Mouse (Mus musculus) G1E (cell line): ENCODE results near the gene Pdgfd. TPM values are rescaled to one million over a fixed set of nuclear protein-coding genes. Genes with fewer than 3 reads are reported as not detected.

ENCODE experiments used
- ATAC-seq: 2 replicates; pipeline ENCODE4 v1.8.0; 2016; ENCODE audit warnings: mild to moderate bottlenecking; ENCODE audit not compliant: insufficient number of reproducible peaks, poor library complexity, low FRiP score, severe bottlenecking; ENCODE audit errors: extremely low read depth
- DNase-seq: peaks from one replicate; pipeline ENCODE4 v3.0.0; 2012; ENCODE audit warnings: low spot score
- H3K27me3 ChIP-seq: 2 replicates; pipeline ENCODE4 v1.6.1; 2012; ENCODE audit warnings: mild to moderate bottlenecking, low read length, inconsistent platforms; ENCODE audit not compliant: insufficient read depth
- H3K36me3 ChIP-seq: replicated peaks from 2 replicates; pipeline ENCODE3; 2012; ENCODE audit warnings: mild to moderate bottlenecking, inconsistent platforms
- H3K4me1 ChIP-seq: 2 replicates; pipeline ENCODE4 v1.6.1; 2012; ENCODE audit warnings: low read depth, low read length, inconsistent platforms, mixed read lengths; ENCODE audit not compliant: insufficient read depth
- H3K4me3 ChIP-seq: 2 replicates; pipeline ENCODE4 v1.5.1; 2012; ENCODE audit warnings: low read depth, mild to moderate bottlenecking, inconsistent platforms, low read length, moderate library complexity, mixed read lengths
- H3K9me3 ChIP-seq: replicated peaks from 2 replicates; pipeline ENCODE4 v1.6.1; 2012; ENCODE audit warnings: inconsistent platforms
- CTCF ChIP-seq: IDR thresholded peaks from 2 replicates; pipeline ENCODE4 v1.5.1; 2012; ENCODE audit warnings: low read depth, low read length, inconsistent platforms, mixed read lengths
- GATA1 ChIP-seq: IDR thresholded peaks from 2 replicates; pipeline ENCODE4 v1.6.1; 2012; ENCODE audit warnings: borderline replicate concordance, low read length, inconsistent platforms, mixed read lengths
- GATA2 ChIP-seq: IDR thresholded peaks from 2 replicates; pipeline ENCODE4 v1.6.1; 2012; ENCODE audit warnings: low read depth, low read length, inconsistent platforms, borderline replicate concordance
- POLR2AphosphoS5 ChIP-seq: IDR thresholded peaks from 2 replicates; pipeline ENCODE4 v1.6.1; 2012; ENCODE audit warnings: low read depth, low read length, inconsistent platforms; ENCODE audit not compliant: insufficient replicate concordance
- TAL1 ChIP-seq: conservative IDR thresholded peaks from 2 replicates; pipeline ENCODE4 v1.6.1; 2012; ENCODE audit warnings: low read depth, low read length, inconsistent platforms, mixed read lengths
- polyA plus RNA-seq: library from polyadenylated mRNA; stranded (reverse); fragments of >175 nt; gene quantifications from 2 replicates; pipeline ENCODE4 v1.2.3, GENCODE M21; 2012
- total RNA-seq, 2 experiments: library from RNA; stranded (forward) in 1 of 2; stranded (reverse) in 1 of 2; fragments of 200-1000 nt in 1 of 2; fragments of >200 nt in 1 of 2; fragmentation: Nextera tagmentation in 1 of 2; gene quantifications; 2 replicates each; pipeline ENCODE4 v1.2.3; 2014 to 2017

Pdgfd gene
- total and polyA plus RNA-seq, 3 experiments = not detected

DNA sequence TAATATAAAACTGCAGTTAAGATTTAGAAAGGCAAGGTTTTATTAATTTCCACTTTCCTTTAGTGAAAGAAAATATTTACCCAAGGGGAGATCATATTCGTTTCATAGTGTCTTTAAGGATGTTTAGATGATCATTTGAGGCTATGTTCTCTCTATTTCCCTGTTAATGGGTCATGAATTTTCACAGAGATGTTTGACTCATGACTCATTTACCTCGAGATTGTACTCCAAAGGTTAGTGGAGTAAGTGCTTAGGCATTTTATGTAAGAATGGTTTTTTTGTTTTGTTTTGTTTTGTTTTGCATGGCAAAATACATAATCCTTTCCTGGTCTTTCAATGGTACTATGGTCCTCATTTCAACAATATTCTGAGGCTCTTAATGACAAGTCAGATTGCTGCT, 167.9 kb downstream of the Pdgfd start:
- Histone ChIP-seq H3K4me3 (no peak overlapping the region), H3K36me3 (no peaks in the 10 kb centered on the region), H3K9me3 (no peaks in the 10 kb centered on the region), H3K4me1 (no peaks in the 10 kb centered on the region), H3K27me3 (no peaks in the 10 kb centered on the region)
- DNase-seq (no peak), ATAC-seq (no peak)
- no peak for TF ChIP-seq POLR2AphosphoS5
- no peak for TF ChIP-seq GATA2
- no peak for TF ChIP-seq CTCF
- TF ChIP-seq TAL1 = no peak
- no peak for TF ChIP-seq GATA1

DNA sequence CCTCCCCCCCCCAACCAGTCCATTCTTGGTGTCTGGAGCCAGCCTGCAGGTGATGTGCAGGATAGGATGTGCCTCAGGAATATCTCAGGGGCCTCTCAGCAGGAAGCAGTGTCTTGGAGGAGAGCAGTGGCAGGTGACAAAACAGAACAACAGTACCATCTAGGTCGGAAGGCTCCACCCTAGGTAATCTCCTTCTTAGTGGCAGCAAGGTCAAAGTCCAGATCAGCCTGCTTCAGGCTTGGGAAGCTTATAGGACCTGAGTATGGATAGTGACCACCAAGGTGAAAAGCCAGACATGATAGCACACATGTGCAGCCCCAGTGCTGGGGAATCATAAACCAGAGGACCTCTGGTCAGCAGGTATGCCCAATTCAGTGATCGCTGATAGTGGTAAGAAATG, 169.5 kb downstream of the Pdgfd start:
- Histone ChIP-seq H3K36me3 (no peaks in the 10 kb centered on the region), H3K27me3 (no peaks in the 10 kb centered on the region), H3K4me1 (no peaks in the 10 kb centered on the region), H3K9me3 (no peaks in the 10 kb centered on the region), H3K4me3 (no peak overlapping the region)
- TF ChIP-seq TAL1 (no peak), POLR2AphosphoS5 (no peak), GATA2 (no peak), GATA1 (no peak), CTCF (no peak)
- no peak for DNase-seq
- ATAC-seq = no peak

GRCm38 (mm10) chr9:6338344-6338743, 170.0 kb downstream of the Pdgfd start:
- Histone ChIP-seq H3K4me1 (no peaks in the 10 kb centered on the region), H3K36me3 (no peaks in the 10 kb centered on the region)

GRCm38 (mm10) chr9:6339394-6339793, 171.0 kb downstream of the Pdgfd start:
- ATAC-seq (no peak), DNase-seq (no peak)
- TF ChIP-seq CTCF (no peak), GATA1 (no peak), POLR2AphosphoS5 (no peak), TAL1 (no peak), GATA2 (no peak)
- Histone ChIP-seq H3K4me3 (no peak overlapping the region), H3K36me3 (no peaks in the 10 kb centered on the region), H3K9me3 (no peaks in the 10 kb centered on the region), H3K4me1 (no peaks in the 10 kb centered on the region), H3K27me3 (no peaks in the 10 kb centered on the region)

More at GRCm38 (mm10) chr9:6338344-6338743, 170.0 kb downstream of the Pdgfd start:
- Histone ChIP-seq H3K4me3 (no peak overlapping the region), H3K27me3 (no peaks in the 10 kb centered on the region), H3K9me3 (no peaks in the 10 kb centered on the region)
- ATAC-seq = no peak
- no peak for DNase-seq
- TF ChIP-seq POLR2AphosphoS5 (no peak), GATA1 (no peak), GATA2 (no peak), TAL1 (no peak), CTCF (no peak)

- no peak for ATAC-seq
- H3K4me3 ChIP-seq = no peak overlapping the region
- TF ChIP-seq POLR2AphosphoS5 (no peak), TAL1 (no peak), GATA1 (no peak), CTCF (no peak), GATA2 (no peak)
- no peaks in the 10 kb centered on the region for H3K27me3 ChIP-seq
- H3K9me3 ChIP-seq = no peaks in the 10 kb centered on the region
- H3K4me1 ChIP-seq = no peaks in the 10 kb centered on the region
- no peaks in the 10 kb centered on the region for H3K36me3 ChIP-seq
- DNase-seq = no peak
These were observed 172.4 kb downstream of the Pdgfd start for GRCm38 (mm10) chr9:6340750-6341149.

DNA sequence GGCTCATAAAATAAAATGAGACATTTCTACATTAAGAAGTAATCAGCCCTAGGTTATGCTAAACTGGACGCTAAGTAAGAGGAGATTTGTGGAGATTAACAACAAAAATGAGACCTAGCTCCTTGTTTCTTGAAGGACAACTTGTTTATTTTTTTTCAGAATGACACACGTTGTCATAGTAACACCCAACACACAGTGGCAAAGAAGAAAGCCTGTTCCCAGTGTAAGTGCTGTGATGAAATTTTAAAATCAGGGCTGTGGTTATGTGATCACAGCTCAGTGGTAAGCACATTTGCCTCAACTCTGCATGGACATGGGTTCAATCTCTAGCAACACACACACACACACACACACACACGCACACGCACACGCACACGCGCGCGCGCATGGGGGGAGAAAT, 174.5 kb downstream of the Pdgfd start:
- ATAC-seq (no peak), DNase-seq (no peak)
- no peaks in the 10 kb centered on the region for H3K9me3 ChIP-seq
- H3K27me3 ChIP-seq = no peaks in the 10 kb centered on the region
- no peaks in the 10 kb centered on the region for H3K36me3 ChIP-seq
- TF ChIP-seq GATA2 (no peak), CTCF (no peak), POLR2AphosphoS5 (no peak), GATA1 (no peak), TAL1 (no peak)
- no peaks in the 10 kb centered on the region for H3K4me1 ChIP-seq
- no peak overlapping the region for H3K4me3 ChIP-seq

GRCm38 (mm10) chr9:6344514-6344913, 176.1 kb downstream of the Pdgfd start:
- no peak for DNase-seq
- no peaks in the 10 kb centered on the region for H3K36me3 ChIP-seq
- H3K9me3 ChIP-seq = no peaks in the 10 kb centered on the region
- no peaks in the 10 kb centered on the region for H3K27me3 ChIP-seq
- H3K4me3 ChIP-seq = no peak overlapping the region
- no peak for TF ChIP-seq GATA1
- TF ChIP-seq TAL1 = no peak
- no peak for TF ChIP-seq POLR2AphosphoS5
- TF ChIP-seq CTCF = no peak
- no peak for TF ChIP-seq GATA2
- no peak for ATAC-seq
- no peaks in the 10 kb centered on the region for H3K4me1 ChIP-seq
